Mouse (Mus musculus): ENCODE measurements at regions not wholly inside any gene's neighbourhood (a gene's known extent, or its start where the extent isn't known, plus 50 kb on each side); places are given as distances from the start of the nearest gene placed in this dataset.

DNA sequence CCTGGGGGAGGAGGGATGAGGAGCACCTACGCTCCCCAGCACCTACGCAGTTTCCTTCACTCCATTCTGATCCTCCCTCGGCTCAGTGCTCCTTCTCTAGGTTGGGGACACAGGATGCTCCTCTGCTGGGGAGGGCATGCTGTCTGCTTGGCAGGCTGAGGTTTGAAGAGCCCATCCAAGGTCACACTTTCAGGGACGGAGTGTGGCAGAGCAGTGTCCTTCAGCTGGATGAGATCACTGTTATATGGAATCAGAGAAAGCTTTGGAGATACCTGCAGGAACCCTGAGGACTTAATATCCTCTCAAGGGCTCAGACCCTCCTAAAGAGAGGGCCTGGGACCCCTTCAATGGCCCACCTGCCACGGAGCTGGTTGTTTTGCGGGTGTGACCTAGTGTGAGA, 60.5 kb downstream of the Klhdc7a start:
- DNase-seq (ENCODE audit: low spot score in 2 of 2) = no peak

DNA sequence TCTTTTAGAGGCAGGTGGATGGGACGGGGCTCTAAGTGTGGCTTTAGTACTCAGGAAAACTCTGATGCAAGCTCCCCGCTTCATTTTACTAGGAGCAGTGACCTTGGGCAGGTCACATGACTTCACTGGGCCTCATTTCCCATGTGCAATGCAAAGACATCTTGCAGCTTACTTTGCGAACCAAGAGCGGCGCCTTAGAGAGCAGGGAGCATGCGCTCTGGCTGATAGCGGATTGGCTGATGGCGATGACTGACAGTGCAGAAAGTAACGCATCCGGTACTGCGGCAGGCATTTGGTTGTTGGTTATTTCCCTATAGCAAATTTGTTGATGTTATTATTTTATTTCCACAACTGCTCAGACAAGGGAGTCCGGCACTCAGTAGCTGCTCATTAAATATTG, 61.6 kb downstream of the Klhdc7a start:
- no peak for DNase-seq (ENCODE audit: low spot score in 2 of 2)

DNA sequence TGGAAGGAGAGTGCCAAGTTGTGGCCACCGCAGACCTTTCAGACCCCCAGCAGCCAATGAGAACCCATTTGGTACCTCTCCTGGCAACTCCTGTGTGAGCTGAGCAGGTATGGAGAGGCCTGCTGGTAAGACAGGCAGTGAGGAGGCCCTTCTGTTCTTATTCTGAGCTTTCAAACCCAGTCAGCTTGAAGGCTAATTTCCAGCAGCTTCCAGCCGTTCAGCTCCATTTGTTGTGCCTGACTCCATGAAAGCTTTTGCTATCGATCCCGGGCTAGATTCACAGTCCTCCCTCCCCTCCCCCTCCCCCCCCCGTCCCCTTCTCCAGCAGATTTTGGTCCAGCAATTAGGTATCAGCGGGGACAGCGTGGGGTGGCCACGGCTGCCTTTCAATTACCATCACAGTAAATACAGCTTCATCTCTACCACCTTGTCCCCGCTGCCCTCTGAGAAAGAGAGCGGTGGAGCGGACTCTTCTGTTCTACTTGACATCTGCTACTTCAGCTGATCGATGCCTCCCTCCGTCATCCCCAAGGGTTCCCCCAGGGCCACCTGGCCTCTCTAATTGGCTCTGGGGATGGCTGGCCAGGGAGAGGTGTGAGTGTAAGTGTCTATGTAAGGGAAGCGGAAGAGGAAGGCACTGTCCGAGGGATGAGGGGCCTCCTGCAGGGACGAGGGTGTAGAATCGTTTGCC, 62.6 kb downstream of the Klhdc7a start:
- no peak for DNase-seq (ENCODE audit: low spot score in 2 of 2)

DNA sequence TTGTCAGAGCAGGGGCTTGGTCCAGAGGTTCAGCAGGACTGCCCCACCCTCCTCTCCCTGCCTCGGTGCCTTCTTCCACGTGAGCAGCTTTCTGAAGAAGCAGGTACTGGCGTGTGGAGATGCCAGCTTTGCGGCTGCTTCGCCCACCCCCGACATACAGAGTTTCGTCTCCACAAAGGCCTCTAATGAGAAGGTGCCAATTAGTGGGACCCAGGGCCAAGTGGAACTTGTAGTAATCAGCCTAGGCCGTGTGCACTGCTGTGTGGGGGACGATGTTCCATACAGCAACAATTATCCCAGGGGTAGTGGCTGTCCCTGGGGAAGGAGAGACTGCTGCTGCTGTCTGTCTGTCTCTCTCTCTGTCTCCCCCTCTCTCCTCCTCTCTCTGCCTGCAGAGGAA, 66.6 kb upstream of the Pax7 start:
- DNase-seq (ENCODE audit: low spot score in 2 of 2) = no peak

DNA sequence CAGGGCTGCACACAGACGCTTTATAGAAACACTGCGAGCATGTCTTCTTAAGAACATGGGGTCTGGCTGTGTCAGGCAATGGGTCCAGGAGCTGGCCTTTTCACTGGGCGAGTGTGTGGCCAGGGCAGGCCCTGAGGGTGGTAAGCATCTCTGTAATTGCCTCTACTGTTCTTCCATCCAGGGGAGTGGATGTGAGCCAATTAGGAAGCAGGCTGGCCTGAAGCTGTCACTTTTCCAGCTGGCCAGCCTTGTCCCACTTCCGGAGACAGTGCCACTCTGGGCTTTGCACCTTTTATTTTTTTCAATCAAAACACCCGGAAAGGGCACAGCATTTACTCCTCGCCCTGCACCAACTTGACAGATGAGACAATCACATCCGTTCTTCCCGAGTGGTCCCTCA, 66.1 kb upstream of the Pax7 start:
- DNase-seq (ENCODE audit: low spot score in 2 of 2) = peak in 1 of 2 experiments; percentile 17

DNA sequence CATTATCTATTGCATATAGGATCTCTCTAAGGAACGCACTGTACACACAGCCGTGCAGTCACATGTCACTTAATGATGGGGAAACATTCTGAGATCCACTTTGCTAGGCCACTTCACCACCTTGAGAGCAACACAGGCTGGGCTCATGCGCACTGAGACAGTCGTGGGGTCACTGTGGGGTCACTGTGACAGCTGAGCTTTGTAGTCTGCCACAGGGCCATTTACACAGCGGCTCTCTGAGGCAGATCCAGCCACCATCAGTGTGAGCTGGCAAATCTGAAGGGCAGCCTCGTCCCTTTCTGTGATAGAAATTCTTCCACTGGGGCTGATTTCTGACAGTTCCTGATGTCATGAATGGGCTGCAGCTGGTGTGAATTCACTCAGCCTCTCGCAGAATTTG, 59.4 kb upstream of the Pax7 start:
- no peak for DNase-seq (ENCODE audit: low spot score in 2 of 2)

DNA sequence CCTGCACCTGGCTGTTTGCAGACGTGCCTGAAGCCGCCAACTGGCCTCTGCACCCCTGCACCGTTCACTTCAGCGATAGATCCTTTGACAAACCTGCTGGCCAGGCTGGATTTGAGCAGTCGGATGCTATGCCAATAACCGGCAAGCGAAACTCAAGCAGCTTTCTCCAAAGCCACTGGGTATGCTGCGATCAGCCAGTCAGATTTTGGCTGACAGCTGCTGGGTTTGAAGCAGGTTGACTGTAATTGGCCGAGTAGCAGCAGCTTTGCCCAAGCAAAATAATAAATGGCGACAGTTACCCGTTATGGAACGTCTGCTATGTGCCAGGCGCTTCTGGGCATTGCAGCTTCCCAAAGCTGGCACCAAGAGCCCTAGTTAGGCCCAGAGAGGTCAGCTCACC, 55.7 kb upstream of the Pax7 start:
- no peak for DNase-seq (ENCODE audit: low spot score in 2 of 2)

All from left cerebral cortex, adult 8-10 months (tissue).